Mouse (Mus musculus): ENCODE data around the gene Serinc2. TPM values are rescaled to one million over a fixed set of nuclear protein-coding genes. Genes with fewer than 3 reads are reported as not detected.
A peak's percentile ranks its signal among the peaks of the same experiment; 100 is the strongest.

Serinc2 gene
- polyA plus RNA-seq, 1 experiment from 2014 or later = 4.4 TPM

GRCm38 (mm10) chr4:130222179-130222578 is 56.8 kb downstream of the Serinc2 start, which contains the start of gene Gm853:
Gm853 (minus strand) TSS chr4:130222401.
- no peaks in the 10 kb centered on the region for H3K9me3 ChIP-seq (ENCODE audit: low read length)
- WGBS (ENCODE audit: insufficient replicate concordance) = 66% methylated on average over 4 of the region's 4 CpGs

GRCm38 (mm10) chr4:130220176-130220575 is 58.8 kb downstream of the Serinc2 start:
- 72% methylated on average over 9 of the region's 9 CpGs for WGBS (ENCODE audit: insufficient replicate concordance)
- H3K9me3 ChIP-seq (ENCODE audit: low read length) = no peaks in the 10 kb centered on the region
- ATAC-seq (no peak), DNase-seq (no peak)
- H3K27ac ChIP-seq (ENCODE audit: low read depth) = no peak overlapping the region
- H3K4me1 ChIP-seq (ENCODE audit: insufficient read depth) = no peaks in the 10 kb centered on the region
- H3K9ac ChIP-seq (replicated peaks) = no peak overlapping the region
- TF ChIP-seq EP300 (IDR thresholded peaks at IDR 0.05; ENCODE audit: low read depth) (no peak), CTCF (IDR thresholded peaks at IDR 0.05; ENCODE audit: low read depth) (no peak)
- H3K27me3 ChIP-seq (ENCODE audit: insufficient read depth, low read length) = no peaks in the 10 kb centered on the region
- H3K36me3 ChIP-seq (replicated peaks; ENCODE audit: insufficient read depth, low read length) = no peaks in the 10 kb centered on the region
- no peak overlapping the region for H3K4me3 ChIP-seq (ENCODE audit: low read depth, low read length)
- H3K4me2 ChIP-seq (ENCODE audit: low read depth, low read length) = no peak overlapping the region

More at GRCm38 (mm10) chr4:130222179-130222578, 56.8 kb downstream of the Serinc2 start, which contains the start of gene Gm853:
- Histone ChIP-seq H3K27me3 (ENCODE audit: insufficient read depth, low read length) (no peaks in the 10 kb centered on the region), H3K9ac (replicated peaks) (no peak within 1 kb of the TSS), H3K4me3 (ENCODE audit: low read depth, low read length) (no peak within 1 kb of the TSS), H3K4me1 (ENCODE audit: insufficient read depth) (no peaks in the 10 kb centered on the region), H3K27ac (ENCODE audit: low read depth) (no peak within 1 kb of the TSS), H3K4me2 (ENCODE audit: low read depth, low read length) (no peak within 1 kb of the TSS), H3K36me3 (replicated peaks; ENCODE audit: insufficient read depth, low read length) (no peaks in the 10 kb centered on the region)
- no peak for ATAC-seq
- no peak for DNase-seq
- no peak for TF ChIP-seq CTCF (IDR thresholded peaks at IDR 0.05; ENCODE audit: low read depth)
- TF ChIP-seq EP300 (IDR thresholded peaks at IDR 0.05; ENCODE audit: low read depth) = no peak

- DNase-seq (no peak), ATAC-seq (no peak)
- Histone ChIP-seq H3K4me1 (ENCODE audit: insufficient read depth) (0 out of 2 replicates have a peak, but pooled peaks cover 3% of the 10 kb centered on the region), H3K27me3 (ENCODE audit: insufficient read depth, low read length) (no peaks in the 10 kb centered on the region), H3K27ac (ENCODE audit: low read depth) (no peak overlapping the region), H3K9me3 (ENCODE audit: low read length) (no peaks in the 10 kb centered on the region), H3K36me3 (replicated peaks; ENCODE audit: insufficient read depth, low read length) (no peaks in the 10 kb centered on the region), H3K4me2 (ENCODE audit: low read depth, low read length) (no peak overlapping the region), H3K9ac (replicated peaks) (no peak overlapping the region), H3K4me3 (ENCODE audit: low read depth, low read length) (no peak overlapping the region)
- TF ChIP-seq EP300 (IDR thresholded peaks at IDR 0.05; ENCODE audit: low read depth) (no peak), CTCF (IDR thresholded peaks at IDR 0.05; ENCODE audit: low read depth) (no peak)
- 85% methylated on average over 8 of the region's 8 CpGs for WGBS (ENCODE audit: insufficient replicate concordance)
These were observed 63.6 kb downstream of the Serinc2 start for GRCm38 (mm10) chr4:130215392-130215791.

GRCm38 (mm10) chr4:130213857-130214256 is 65.1 kb downstream of the Serinc2 start:
- DNase-seq (no peak), ATAC-seq (no peak; the same call in 1 of the 2 replicates)
- H3K4me3 ChIP-seq (ENCODE audit: low read depth, low read length) = no peak overlapping the region
- H3K9ac ChIP-seq (replicated peaks) = no peak overlapping the region
- 64% methylated on average over 10 of the region's 10 CpGs for WGBS (ENCODE audit: insufficient replicate concordance)
- H3K36me3 ChIP-seq (replicated peaks; ENCODE audit: insufficient read depth, low read length) = no peaks in the 10 kb centered on the region
- H3K4me2 ChIP-seq (ENCODE audit: low read depth, low read length) = no peak overlapping the region
- 0 out of 2 replicates have a peak, but pooled peaks cover 3% of the 10 kb centered on the region for H3K4me1 ChIP-seq (ENCODE audit: insufficient read depth)
- H3K27ac ChIP-seq (ENCODE audit: low read depth) = no peak overlapping the region
- no peak for TF ChIP-seq EP300 (IDR thresholded peaks at IDR 0.05; ENCODE audit: low read depth)
- TF ChIP-seq CTCF (IDR thresholded peaks at IDR 0.05; ENCODE audit: low read depth) = peak; percentile 17; the same call in 1 of the 2 replicates
- no peaks in the 10 kb centered on the region for H3K9me3 ChIP-seq (ENCODE audit: low read length)
- H3K27me3 ChIP-seq (ENCODE audit: insufficient read depth, low read length) = no peaks in the 10 kb centered on the region

- TF ChIP-seq CTCF (IDR thresholded peaks at IDR 0.05; ENCODE audit: low read depth) (no peak), EP300 (IDR thresholded peaks at IDR 0.05; ENCODE audit: low read depth) (no peak)
- H3K4me3 ChIP-seq (ENCODE audit: low read depth, low read length) = no peak overlapping the region
- no peaks in the 10 kb centered on the region for H3K36me3 ChIP-seq (replicated peaks; ENCODE audit: insufficient read depth, low read length)
- H3K9me3 ChIP-seq (ENCODE audit: low read length) = no peaks in the 10 kb centered on the region
- no peak for ATAC-seq
- H3K27me3 ChIP-seq (ENCODE audit: insufficient read depth, low read length) = no peaks in the 10 kb centered on the region
- WGBS (ENCODE audit: insufficient replicate concordance) = 52% methylated on average over 4 of the region's 4 CpGs
- DNase-seq = no peak
- no peak overlapping the region for H3K27ac ChIP-seq (ENCODE audit: low read depth)
- no peak overlapping the region for H3K4me2 ChIP-seq (ENCODE audit: low read depth, low read length)
- no peak overlapping the region for H3K9ac ChIP-seq (replicated peaks)
- 0 out of 2 replicates have a peak, but pooled peaks cover 3% of the 10 kb centered on the region for H3K4me1 ChIP-seq (ENCODE audit: insufficient read depth)
These were observed 65.8 kb downstream of the Serinc2 start for GRCm38 (mm10) chr4:130213197-130213596.

- no peak for ATAC-seq
- TF ChIP-seq EP300 (IDR thresholded peaks at IDR 0.05; ENCODE audit: low read depth) (no peak), CTCF (IDR thresholded peaks at IDR 0.05; ENCODE audit: low read depth) (no peak)
- WGBS (ENCODE audit: insufficient replicate concordance) = 63% methylated on average over 7 of the region's 7 CpGs
These were observed 66.6 kb downstream of the Serinc2 start for GRCm38 (mm10) chr4:130212421-130212820.

More at GRCm38 (mm10) chr4:130212421-130212820, 66.6 kb downstream of the Serinc2 start:
- Histone ChIP-seq H3K4me1 (ENCODE audit: insufficient read depth) (0 out of 2 replicates have a peak, but pooled peaks cover 3% of the 10 kb centered on the region), H3K4me3 (ENCODE audit: low read depth, low read length) (no peak overlapping the region), H3K36me3 (replicated peaks; ENCODE audit: insufficient read depth, low read length) (no peaks in the 10 kb centered on the region), H3K4me2 (ENCODE audit: low read depth, low read length) (no peak overlapping the region), H3K9ac (replicated peaks) (no peak overlapping the region), H3K9me3 (ENCODE audit: low read length) (no peaks in the 10 kb centered on the region), H3K27ac (ENCODE audit: low read depth) (no peak overlapping the region), H3K27me3 (ENCODE audit: insufficient read depth, low read length) (no peaks in the 10 kb centered on the region)
- DNase-seq = no peak
